Mouse (Mus musculus) hindbrain, embryonic 14.5 days (tissue): ENCODE measurements around the gene Faap20. TPM values are rescaled to one million over a fixed set of nuclear protein-coding genes. Genes with fewer than 3 reads are reported as not detected.

ENCODE experiments used
- ATAC-seq: fragments of 200-750 bp; cut with Nextera tagmentation; 2 replicates; pipeline ENCODE4 v1.8.0; 2017; ENCODE audit warnings: moderate number of reproducible peaks, mild to moderate bottlenecking, moderate TSS enrichment, moderate library complexity; ENCODE audit not compliant: low FRiP score
- DNase-seq: peaks from one replicate; pipeline ENCODE4 v3.0.0-alpha.2; 2015; ENCODE audit warnings: low spot score
- H3K27ac ChIP-seq: fragments of 300-500 bp; sonication (generic); 2 replicates; pipeline ENCODE4 v1.5.1; 2014; ENCODE audit warnings: mild to moderate bottlenecking, moderate library complexity
- H3K27me3 ChIP-seq: fragments of 300-500 bp; sonication (generic); 2 replicates; pipeline ENCODE4 v1.6.1; 2014; ENCODE audit warnings: mild to moderate bottlenecking, low read length, mixed read lengths; ENCODE audit not compliant: control insufficient read depth, insufficient read depth
- H3K36me3 ChIP-seq: fragments of 300-500 bp; sonication (generic); replicated peaks from 2 replicates; pipeline ENCODE4 v1.6.1; 2014; ENCODE audit not compliant: control insufficient read depth, insufficient read depth
- H3K4me1 ChIP-seq: fragments of 300-500 bp; sonication (generic); replicated peaks from 2 replicates; pipeline ENCODE4 v1.6.1; 2014; ENCODE audit warnings: antibody characterized with exemption, low read length, mixed read lengths; ENCODE audit not compliant: control insufficient read depth, insufficient read depth
- H3K4me2 ChIP-seq: fragments of 300-500 bp; sonication (generic); replicated peaks from 2 replicates; pipeline ENCODE4 v1.6.1; 2014; ENCODE audit warnings: mild to moderate bottlenecking, moderate library complexity
- H3K4me3 ChIP-seq: fragments of 300-500 bp; sonication (generic); replicated peaks from 2 replicates; pipeline ENCODE4 v1.5.1; 2014; ENCODE audit warnings: mild to moderate bottlenecking, low read length
- H3K9ac ChIP-seq: fragments of 300-500 bp; sonication (generic); 2 replicates; pipeline ENCODE4 v1.6.1; 2014
- H3K9me3 ChIP-seq: fragments of 300-500 bp; sonication (generic); 2 replicates; pipeline ENCODE4 v1.6.1; 2016; ENCODE audit warnings: low read length; ENCODE audit not compliant: control insufficient read depth
- WGBS: fragments of 180-500 bp; shearing (Covaris S2); extraction: QIAGEN DNeasy Blood & Tissue Kit; methylation state at CpG from one replicate; pipeline ENCODE4 v1.1.7; 2014; 5-methylcytosine and 5-hydroxymethylcytosine counted together
- polyA plus RNA-seq: library from polyadenylated mRNA; unstranded; fragments of >200 nt; fragmentation: Nextera tagmentation; extraction: Ambion mirVana; gene quantifications from 2 replicates; pipeline ENCODE4 v1.2.1, GENCODE M21; 2014

Gene Faap20
- polyA plus RNA-seq, 1 experiment from 2014 or later = 76.0 TPM

GRCm38 (mm10) chr4:155286090-155286489, 36.5 kb downstream of the Faap20 start:
- Histone ChIP-seq H3K4me1 (0 out of 2 replicates have a peak, but pooled peaks cover 8% of the 10 kb centered on the region), H3K9ac (no peak overlapping the region), H3K27me3 (no peaks in the 10 kb centered on the region), H3K36me3 (peaks cover 37% of the 10 kb centered on the region), H3K4me2 (no peak overlapping the region), H3K9me3 (no peaks in the 10 kb centered on the region), H3K27ac (no peak overlapping the region), H3K4me3 (no peak overlapping the region)
- WGBS = 94% methylated on average over 4 of the region's 4 CpGs
- no peak for DNase-seq
- ATAC-seq = no peak

DNA sequence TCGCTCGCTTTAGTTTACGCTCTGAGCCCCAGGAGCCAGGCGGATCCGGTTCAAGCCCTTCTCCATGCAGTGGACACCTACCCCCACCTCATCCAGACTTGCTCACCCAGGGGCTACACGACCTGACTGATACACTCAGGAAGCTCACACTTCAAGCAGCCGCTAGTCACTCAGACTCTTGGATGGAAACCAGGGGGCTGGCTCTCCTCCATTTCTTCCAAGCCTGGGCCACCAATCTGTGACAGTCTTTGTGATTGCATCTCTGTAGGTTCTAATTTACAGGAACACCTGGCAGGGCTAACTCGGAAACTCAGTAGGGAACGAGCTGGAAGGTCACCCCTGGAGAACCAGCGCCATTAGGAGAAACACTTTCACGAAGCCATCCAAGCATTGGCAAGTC, 38.1 kb downstream of the Faap20 start:
- no peak for ATAC-seq
- Histone ChIP-seq H3K27me3 (no peaks in the 10 kb centered on the region), H3K9ac (no peak overlapping the region), H3K4me2 (no peak overlapping the region), H3K9me3 (no peaks in the 10 kb centered on the region), H3K4me3 (no peak overlapping the region), H3K4me1 (0 out of 2 replicates have a peak, but pooled peaks cover 8% of the 10 kb centered on the region), H3K27ac (no peak overlapping the region), H3K36me3 (peaks cover 37% of the 10 kb centered on the region)
- WGBS = 88% methylated on average over 11 of the region's 11 CpGs
- DNase-seq = no peak

GRCm38 (mm10) chr4:155288586-155288985, 39.0 kb downstream of the Faap20 start:
- no peak for ATAC-seq
- no peaks in the 10 kb centered on the region for H3K9me3 ChIP-seq
- no peaks in the 10 kb centered on the region for H3K4me1 ChIP-seq

DNA sequence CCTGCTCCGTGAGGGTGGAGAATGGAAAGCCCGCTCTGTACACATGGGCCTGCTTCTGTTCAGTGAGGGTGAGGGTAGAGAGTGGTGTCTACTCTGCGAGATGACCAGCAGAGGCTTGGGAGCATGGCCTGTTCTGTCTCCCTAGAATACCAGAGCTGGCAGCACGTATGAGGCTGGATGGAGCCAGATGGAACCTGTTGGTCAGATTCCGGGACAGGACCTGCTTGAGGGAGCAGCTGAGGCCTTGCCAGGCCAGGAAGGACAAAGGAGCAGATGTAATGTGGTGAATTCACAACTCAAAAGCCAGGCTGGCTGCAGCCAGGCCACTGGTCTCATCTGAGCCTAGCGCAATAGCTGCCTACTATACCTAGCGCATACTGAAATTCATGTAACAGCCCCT, 40.4 kb downstream of the Faap20 start:
- 88% methylated on average over 7 of the region's 7 CpGs for WGBS
- H3K36me3 ChIP-seq = peaks cover 44% of the 10 kb centered on the region

More at GRCm38 (mm10) chr4:155288586-155288985, 39.0 kb downstream of the Faap20 start:
- Histone ChIP-seq H3K4me3 (no peak overlapping the region), H3K4me2 (no peak overlapping the region), H3K27me3 (no peaks in the 10 kb centered on the region), H3K9ac (no peak overlapping the region), H3K27ac (no peak overlapping the region), H3K36me3 (peaks cover 42% of the 10 kb centered on the region)
- DNase-seq = no peak
- 79% methylated on average over 1 of the region's 1 CpGs for WGBS

GRCm38 (mm10) chr4:155292863-155293262, 43.3 kb downstream of the Faap20 start:
- no peak overlapping the region for H3K4me3 ChIP-seq
- H3K27me3 ChIP-seq = no peaks in the 10 kb centered on the region
- H3K9ac ChIP-seq = no peak overlapping the region
- peaks cover 34% of the 10 kb centered on the region for H3K36me3 ChIP-seq
- no peaks in the 10 kb centered on the region for H3K4me1 ChIP-seq
- WGBS = 94% methylated on average over 10 of the region's 10 CpGs
- no peaks in the 10 kb centered on the region for H3K9me3 ChIP-seq
- DNase-seq (no peak), ATAC-seq (no peak)
- no peak overlapping the region for H3K27ac ChIP-seq
- H3K4me2 ChIP-seq = no peak overlapping the region

More for the DNA sequence above, 40.4 kb downstream of the Faap20 start:
- Histone ChIP-seq H3K4me2 (no peak overlapping the region), H3K9me3 (no peaks in the 10 kb centered on the region), H3K4me3 (no peak overlapping the region), H3K27me3 (no peaks in the 10 kb centered on the region), H3K27ac (no peak overlapping the region), H3K9ac (no peak overlapping the region), H3K4me1 (no peaks in the 10 kb centered on the region)
- no peak for ATAC-seq
- DNase-seq = no peak

- DNase-seq (no peak), ATAC-seq (no peak)
- no peaks in the 10 kb centered on the region for H3K4me1 ChIP-seq
- H3K27ac ChIP-seq = no peak overlapping the region
- no peaks in the 10 kb centered on the region for H3K9me3 ChIP-seq
- H3K4me3 ChIP-seq = no peak overlapping the region
- no peak overlapping the region for H3K4me2 ChIP-seq
- H3K9ac ChIP-seq = no peak overlapping the region
- peaks cover 20% of the 10 kb centered on the region for H3K36me3 ChIP-seq
- 91% methylated on average over 14 of the region's 14 CpGs for WGBS
- no peaks in the 10 kb centered on the region for H3K27me3 ChIP-seq
Measured at GRCm38 (mm10) chr4:155294381-155294780, 44.8 kb downstream of the Faap20 start.

- Histone ChIP-seq H3K4me1 (no peaks in the 10 kb centered on the region), H3K9me3 (no peaks in the 10 kb centered on the region), H3K27me3 (no peaks in the 10 kb centered on the region), H3K4me3 (no peak overlapping the region), H3K27ac (no peak overlapping the region), H3K36me3 (peaks cover 13% of the 10 kb centered on the region; the same call in 1 of the 2 replicates), H3K4me2 (no peak overlapping the region), H3K9ac (no peak overlapping the region)
- ATAC-seq (no peak), DNase-seq (no peak)
- 78% methylated on average over 10 of the region's 10 CpGs for WGBS
Measured at GRCm38 (mm10) chr4:155295026-155295590, 45.5 kb downstream of the Faap20 start.

DNA sequence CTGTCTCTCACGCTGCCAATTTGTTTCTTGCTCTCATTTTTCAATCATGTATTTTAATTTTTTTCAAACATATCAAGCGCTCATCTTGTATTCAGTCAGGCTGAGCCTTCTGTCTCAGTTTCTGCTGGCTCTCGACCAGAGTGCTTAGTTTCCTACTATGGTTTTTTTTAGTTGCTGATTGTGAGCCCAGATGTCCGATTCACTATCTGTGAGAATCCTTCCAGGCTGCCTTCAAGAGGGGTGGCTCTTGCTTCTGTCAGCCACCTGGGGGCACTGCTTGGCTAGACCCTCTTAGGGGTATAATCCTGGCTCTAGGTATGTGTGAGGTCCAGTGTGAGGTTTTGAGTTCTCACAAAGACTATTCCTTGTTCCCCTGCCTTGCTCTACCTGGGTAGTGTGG, 46.4 kb downstream of the Faap20 start:
- Histone ChIP-seq H3K27ac (no peak overlapping the region), H3K4me1 (no peaks in the 10 kb centered on the region), H3K9ac (no peak overlapping the region), H3K27me3 (no peaks in the 10 kb centered on the region), H3K36me3 (peaks cover 8% of the 10 kb centered on the region; the same call in 1 of the 2 replicates), H3K4me2 (no peak overlapping the region), H3K9me3 (no peaks in the 10 kb centered on the region), H3K4me3 (no peak overlapping the region)
- ATAC-seq = no peak
- no peak for DNase-seq
- 76% methylated on average over 4 of the region's 4 CpGs for WGBS

- Histone ChIP-seq H3K9ac (no peak overlapping the region), H3K36me3 (peaks cover 8% of the 10 kb centered on the region; the same call in 1 of the 2 replicates), H3K27ac (no peak overlapping the region), H3K9me3 (no peaks in the 10 kb centered on the region), H3K27me3 (no peaks in the 10 kb centered on the region), H3K4me1 (peaks cover 3% of the 10 kb centered on the region; the same call in 1 of the 2 replicates), H3K4me3 (no peak overlapping the region), H3K4me2 (no peak overlapping the region)
- DNase-seq (no peak), ATAC-seq (no peak)
- WGBS = 57% methylated on average over 2 of the region's 2 CpGs
Measured at GRCm38 (mm10) chr4:155297057-155297456, 47.5 kb downstream of the Faap20 start.

GRCm38 (mm10) chr4:155298826-155299225, 49.2 kb downstream of the Faap20 start:
- Histone ChIP-seq H3K27me3 (no peaks in the 10 kb centered on the region), H3K4me3 (no peak overlapping the region), H3K9ac (no peak overlapping the region), H3K36me3 (no peaks in the 10 kb centered on the region; the same call in 1 of the 2 replicates), H3K4me2 (no peak overlapping the region), H3K27ac (no peak overlapping the region), H3K9me3 (no peaks in the 10 kb centered on the region), H3K4me1 (peaks cover 5% of the 10 kb centered on the region; the same call in 1 of the 2 replicates)
- ATAC-seq (no peak), DNase-seq (no peak)
- WGBS = 96% methylated on average over 4 of the region's 4 CpGs
